Mouse (Mus musculus): ENCODE data around the gene 4930449I24Rik. TPM values are rescaled to one million over a fixed set of nuclear protein-coding genes. Genes with fewer than 3 reads are reported as not detected.

4930449I24Rik gene
- polyA plus RNA-seq, 1 experiment = not detected

Other genes starting within 250 kb of the 4930449I24Rik start
- not detected in 2 replicates for gene Wasf3, start 117.4 kb upstream of the 4930449I24Rik start, polyA plus RNA-seq (2012; ENCODE audit: insufficient read depth, insufficient read length, missing spikeins)
- not detected in 2 replicates for gene Gm6408, start 20.4 kb upstream of the 4930449I24Rik start, polyA plus RNA-seq (2012; ENCODE audit: insufficient read depth, insufficient read length, missing spikeins)
- gene Gm6370, start 11.0 kb upstream of the 4930449I24Rik start, polyA plus RNA-seq (2012; ENCODE audit: insufficient read depth, insufficient read length, missing spikeins) = not detected in 2 replicates
- not detected in 2 replicates for gene Gm3402, start 11.7 kb downstream of the 4930449I24Rik start, polyA plus RNA-seq (2012; ENCODE audit: insufficient read depth, insufficient read length, missing spikeins)
- gene Gm3404, start 23.4 kb downstream of the 4930449I24Rik start, polyA plus RNA-seq (2012; ENCODE audit: insufficient read depth, insufficient read length, missing spikeins) = not detected in 2 replicates
- gene Gm3409, start 35.2 kb downstream of the 4930449I24Rik start, polyA plus RNA-seq (2012; ENCODE audit: insufficient read depth, insufficient read length, missing spikeins) = not detected in 2 replicates
- gene Gm3415, start 53.7 kb downstream of the 4930449I24Rik start, polyA plus RNA-seq (2012; ENCODE audit: insufficient read depth, insufficient read length, missing spikeins) = not detected in 2 replicates
- not detected in 2 replicates for gene Gpr12, start 82.8 kb downstream of the 4930449I24Rik start, polyA plus RNA-seq (2012; ENCODE audit: insufficient read depth, insufficient read length, missing spikeins)

Data from bone marrow macrophage, adult 2 months (primary cell).